Mouse (Mus musculus) heart, embryonic 11.5 days (tissue): Measurements from ENCODE around the gene Tll2. TPM values are rescaled to one million over a fixed set of nuclear protein-coding genes. Genes with fewer than 3 reads are reported as not detected.

Experiments
- ATAC-seq: fragments of 200-750 bp; cut with Nextera tagmentation; replicated peaks from 2 replicates; pipeline ENCODE4 v1.8.0; 2017; ENCODE audit warnings: moderate library complexity; ENCODE audit not compliant: insufficient number of reproducible peaks, low FRiP score, low TSS enrichment
- H3K27ac ChIP-seq: fragments of 300-500 bp; sonication (generic); 2 replicates; pipeline ENCODE4 v1.5.1; 2014; ENCODE audit warnings: mild to moderate bottlenecking, low read depth, low read length
- H3K27me3 ChIP-seq: fragments of 300-500 bp; sonication (generic); 2 replicates; pipeline ENCODE4 v1.6.1; 2014; ENCODE audit warnings: mild to moderate bottlenecking, low read length, mixed read lengths; ENCODE audit not compliant: control insufficient read depth, insufficient read depth
- H3K36me3 ChIP-seq: fragments of 300-500 bp; sonication (generic); 2 replicates; pipeline ENCODE4 v1.6.1; 2014; ENCODE audit warnings: mild to moderate bottlenecking, low read length, moderate library complexity, mixed read lengths; ENCODE audit not compliant: control insufficient read depth, insufficient read depth
- H3K4me1 ChIP-seq: fragments of 300-500 bp; sonication (generic); 2 replicates; pipeline ENCODE4 v1.6.1; 2014; ENCODE audit warnings: low read length; ENCODE audit not compliant: control insufficient read depth, insufficient read depth
- H3K4me2 ChIP-seq: fragments of 300-500 bp; sonication (generic); 2 replicates; pipeline ENCODE4 v1.6.1; 2014; ENCODE audit warnings: mild to moderate bottlenecking, moderate library complexity
- H3K4me3 ChIP-seq: fragments of 300-500 bp; sonication (generic); 2 replicates; pipeline ENCODE4 v1.5.1; 2014; ENCODE audit warnings: low read depth, low read length
- H3K9ac ChIP-seq: fragments of 300-500 bp; sonication (generic); 2 replicates; pipeline ENCODE4 v1.6.1; 2014; ENCODE audit warnings: mild to moderate bottlenecking, low read depth, low read length, moderate library complexity
- H3K9me3 ChIP-seq: fragments of 300-500 bp; sonication (generic); replicated peaks from 2 replicates; pipeline ENCODE4 v1.6.1; 2016; ENCODE audit warnings: low read length; ENCODE audit not compliant: control insufficient read depth
- WGBS: fragments of 180-500 bp; shearing (Covaris S2); extraction: QIAGEN DNeasy Blood & Tissue Kit; methylation state at CpG from one replicate; pipeline ENCODE4 v1.1.7; 2014; ENCODE audit not compliant: insufficient replicate concordance; 5-methylcytosine and 5-hydroxymethylcytosine counted together
- polyA plus RNA-seq: library from polyadenylated mRNA; unstranded; fragments of >200 nt; fragmentation: Nextera tagmentation; extraction: Ambion mirVana; gene quantifications from 2 replicates; pipeline ENCODE4 v1.2.1, GENCODE M21; 2014

The Tll2 gene
- polyA plus RNA-seq, 1 experiment from 2014 or later: not detected

DNA sequence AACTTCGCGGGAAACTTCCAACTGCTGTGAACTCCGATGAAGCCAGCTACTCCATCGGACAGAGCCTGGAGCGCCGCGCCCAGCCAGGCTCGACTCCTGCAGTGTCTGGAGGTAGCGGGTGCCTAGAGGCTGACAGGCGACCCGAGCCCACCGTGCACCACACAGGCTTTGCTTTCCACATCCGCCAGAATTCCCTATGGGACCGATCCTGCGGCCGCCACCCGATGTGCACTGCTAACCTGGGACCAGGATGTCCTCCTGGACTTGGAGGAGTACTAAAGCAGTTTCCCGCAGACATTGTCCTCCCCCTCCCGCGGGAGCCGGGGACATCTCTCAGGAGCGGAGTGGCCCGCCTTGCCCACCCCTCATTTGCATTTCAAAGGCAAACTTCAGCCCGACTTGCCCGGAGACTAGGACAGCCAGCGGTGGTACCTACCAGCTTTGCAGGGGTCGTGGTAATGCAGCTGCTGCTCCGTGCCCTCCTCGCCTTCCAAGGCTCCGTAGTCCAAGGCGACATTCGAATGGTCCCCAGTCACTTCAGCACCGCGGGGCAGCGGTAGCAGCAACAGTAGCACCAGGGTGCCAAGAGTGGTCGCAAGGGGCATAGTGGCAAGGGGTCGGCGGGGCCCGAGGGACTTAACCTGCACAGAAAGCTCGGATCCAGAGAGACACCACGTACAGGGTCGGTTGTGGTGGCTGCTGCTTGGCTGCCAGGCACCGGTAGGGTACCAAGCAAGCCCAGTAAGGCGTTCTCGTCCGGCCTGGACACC lies 409 bp downstream of the Tll2 start:
- Histone ChIP-seq H3K27me3 (peaks cover 30% of the 10 kb centered on the region), H3K36me3 (no peaks in the 10 kb centered on the region), H3K4me2 (peak overlapping the region; percentile 90), H3K9ac (peak overlapping the region; percentile 34; the same call in 1 of the 2 replicates), H3K4me3 (peak overlapping the region; percentile 45), H3K27ac (no peak overlapping the region), H3K9me3 (no peaks in the 10 kb centered on the region), H3K4me1 (no peaks in the 10 kb centered on the region; the same call in 1 of the 2 replicates)
- under 1% methylated on average over 46 of the region's 46 CpGs for WGBS
- peak; percentile 2 for ATAC-seq

DNA sequence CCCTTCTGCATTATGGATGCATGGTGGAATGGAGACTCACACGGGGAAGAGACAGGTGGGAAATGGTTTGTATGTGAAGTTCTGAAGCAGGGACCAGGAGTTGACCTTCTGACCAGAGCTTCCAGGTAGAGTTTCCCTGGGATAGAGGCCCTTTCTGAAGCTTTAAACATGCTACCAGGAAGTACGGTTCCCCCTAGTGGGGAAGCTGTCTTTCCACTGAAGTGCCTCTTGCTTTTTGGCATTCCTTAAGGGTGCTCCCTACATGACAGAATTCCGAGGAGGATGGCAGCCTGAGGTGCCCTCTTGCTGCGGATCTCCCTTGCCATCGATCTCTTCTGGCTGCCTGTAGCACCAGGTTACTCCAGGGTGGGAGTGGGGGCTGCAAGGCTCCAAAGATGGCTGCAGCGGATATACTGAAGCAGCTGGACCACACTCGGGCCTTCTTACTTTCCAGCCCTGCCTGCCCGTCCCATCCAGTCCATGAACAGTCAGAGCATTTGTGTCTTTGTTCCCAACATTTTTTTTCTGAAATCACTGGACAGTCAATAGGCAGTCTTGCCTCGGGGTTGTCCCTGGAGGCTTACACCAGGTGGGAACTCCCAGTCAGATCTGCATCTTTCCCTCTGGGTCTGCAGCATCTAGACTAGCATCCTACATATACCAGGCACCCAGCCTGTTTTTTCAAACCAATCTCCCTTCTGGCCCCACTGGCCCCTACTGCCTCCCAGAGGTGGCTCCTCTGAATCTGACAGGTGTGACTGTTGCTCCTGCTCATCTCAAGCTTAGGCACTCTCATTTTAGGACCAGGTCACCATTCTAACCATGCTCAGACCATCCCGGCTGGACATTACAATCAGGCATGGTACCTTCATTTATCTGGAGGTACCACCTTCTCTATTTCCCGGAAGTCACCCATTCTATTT lies 2.2 kb downstream of the Tll2 start:
- Histone ChIP-seq H3K9ac (no peak overlapping the region), H3K27me3 (peaks cover 32% of the 10 kb centered on the region), H3K27ac (no peak overlapping the region), H3K36me3 (no peaks in the 10 kb centered on the region), H3K9me3 (no peaks in the 10 kb centered on the region), H3K4me2 (no peak overlapping the region), H3K4me3 (no peak overlapping the region), H3K4me1 (no peaks in the 10 kb centered on the region; the same call in 1 of the 2 replicates)
- 61% methylated on average over 11 of the region's 11 CpGs for WGBS
- ATAC-seq: no peak

DNA sequence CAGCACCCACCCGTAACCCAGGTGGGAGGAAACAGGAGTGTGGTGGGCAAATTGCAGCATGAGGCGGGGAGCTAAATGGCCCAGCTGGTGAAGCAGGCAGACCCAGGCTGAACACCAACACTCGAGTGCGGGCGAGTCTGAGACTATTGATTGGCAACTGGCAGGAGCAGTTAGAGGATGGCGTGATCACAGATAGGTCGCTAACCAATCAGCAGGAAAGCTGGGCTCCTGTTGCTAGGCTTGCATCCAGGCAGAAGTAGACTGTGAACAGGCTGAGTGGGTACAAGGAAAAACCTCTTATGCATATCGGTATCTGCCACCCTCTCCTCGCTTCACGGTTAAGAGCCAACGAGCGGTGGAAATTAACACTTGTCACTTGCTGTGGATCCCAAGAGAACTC lies 9.0 kb downstream of the Tll2 start:
- WGBS: 82% methylated on average over 12 of the region's 12 CpGs
- no peak overlapping the region for H3K27ac ChIP-seq

DNA sequence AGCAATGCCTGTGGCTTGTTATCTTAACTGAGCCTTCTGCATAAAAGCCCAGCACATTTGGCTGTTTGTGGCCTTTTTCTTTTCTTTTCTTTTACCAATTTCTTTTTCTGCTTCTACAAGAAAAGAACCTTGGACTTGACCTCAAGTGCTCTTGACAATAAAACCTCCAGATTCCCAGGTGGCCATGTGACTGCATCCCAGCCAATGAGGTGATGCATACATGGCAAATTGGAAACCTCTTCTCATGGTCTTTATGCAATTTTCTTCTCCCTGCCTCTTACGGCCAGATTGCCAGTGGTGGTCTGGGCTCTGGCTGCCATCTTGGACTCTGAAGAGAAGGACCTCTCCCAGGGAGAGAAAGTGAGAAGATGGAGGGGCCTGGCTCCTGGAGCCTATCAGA lies 13.3 kb downstream of the Tll2 start:
- no peak for ATAC-seq
- no peak overlapping the region for H3K27ac ChIP-seq
- H3K4me2 ChIP-seq: no peak overlapping the region
- no peaks in the 10 kb centered on the region for H3K4me1 ChIP-seq
- no peak overlapping the region for H3K4me3 ChIP-seq
- 88% methylated on average over 1 of the region's 1 CpGs for WGBS
- no peaks in the 10 kb centered on the region for H3K9me3 ChIP-seq
- no peak overlapping the region for H3K9ac ChIP-seq
- no peaks in the 10 kb centered on the region for H3K27me3 ChIP-seq
- no peaks in the 10 kb centered on the region for H3K36me3 ChIP-seq

More for the DNA sequence above, 9.0 kb downstream of the Tll2 start:
- H3K4me3 ChIP-seq: no peak overlapping the region
- no peak for ATAC-seq
- no peak overlapping the region for H3K4me2 ChIP-seq
- 0 out of 2 replicates have a peak, but pooled peaks cover 3% of the 10 kb centered on the region for H3K27me3 ChIP-seq
- H3K9me3 ChIP-seq: no peaks in the 10 kb centered on the region
- H3K9ac ChIP-seq: no peak overlapping the region
- H3K4me1 ChIP-seq: no peaks in the 10 kb centered on the region
- no peaks in the 10 kb centered on the region for H3K36me3 ChIP-seq

DNA sequence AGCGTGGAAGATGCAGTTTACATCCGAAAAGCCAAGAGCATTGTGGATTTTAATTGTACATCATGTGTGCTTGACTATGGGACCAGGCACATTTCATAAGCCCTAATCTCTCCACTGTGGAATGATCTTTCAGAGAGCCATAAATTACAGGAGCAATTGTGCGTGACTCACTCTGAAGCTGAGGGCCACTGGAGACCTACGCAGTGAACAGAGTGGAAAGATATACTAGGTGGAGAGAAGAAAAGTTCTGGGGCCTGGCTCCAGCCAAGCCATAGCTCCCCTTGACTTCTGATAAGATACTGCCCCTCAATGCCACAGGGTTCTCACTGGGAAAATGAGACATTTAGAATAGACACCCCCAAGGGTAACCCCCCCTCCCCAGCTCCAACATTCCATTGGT lies 13.7 kb downstream of the Tll2 start:
- ATAC-seq: no peak

DNA sequence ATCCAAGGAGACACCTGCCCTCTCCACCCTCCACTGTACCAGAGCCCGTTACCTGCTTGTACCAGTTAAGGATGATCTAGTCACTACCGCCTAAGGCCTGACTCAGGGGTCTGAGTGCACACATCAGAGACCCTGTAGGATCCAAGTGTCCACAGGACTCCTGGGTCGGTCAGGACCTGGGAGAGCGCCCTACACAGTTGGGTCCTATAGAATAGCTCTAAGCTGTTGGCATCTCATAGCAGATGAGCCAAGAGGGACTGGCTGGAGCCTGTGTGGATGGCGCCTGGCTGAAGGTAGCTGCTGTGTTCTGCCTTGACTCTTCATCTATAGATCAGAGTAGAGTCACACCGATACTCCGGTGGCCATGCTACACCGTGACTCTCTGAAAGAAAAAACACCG lies 14.9 kb downstream of the Tll2 start:
- ATAC-seq: no peak
- no peaks in the 10 kb centered on the region for H3K4me1 ChIP-seq
- H3K9ac ChIP-seq: no peak overlapping the region
- H3K4me2 ChIP-seq: no peak overlapping the region
- H3K27me3 ChIP-seq: no peaks in the 10 kb centered on the region
- no peaks in the 10 kb centered on the region for H3K9me3 ChIP-seq
- H3K27ac ChIP-seq: no peak overlapping the region
- H3K36me3 ChIP-seq: no peaks in the 10 kb centered on the region
- H3K4me3 ChIP-seq: no peak overlapping the region
- 75% methylated on average over 9 of the region's 9 CpGs for WGBS

More for the DNA sequence above, 13.7 kb downstream of the Tll2 start:
- no peak overlapping the region for H3K4me2 ChIP-seq
- H3K36me3 ChIP-seq: no peaks in the 10 kb centered on the region
- no peak overlapping the region for H3K9ac ChIP-seq
- H3K27ac ChIP-seq: no peak overlapping the region
- no peaks in the 10 kb centered on the region for H3K9me3 ChIP-seq
- no peaks in the 10 kb centered on the region for H3K27me3 ChIP-seq
- no peaks in the 10 kb centered on the region for H3K4me1 ChIP-seq
- whole genome bisulfite sequencing: 82% methylated on average over 4 of the region's 4 CpGs
- H3K4me3 ChIP-seq: no peak overlapping the region

DNA sequence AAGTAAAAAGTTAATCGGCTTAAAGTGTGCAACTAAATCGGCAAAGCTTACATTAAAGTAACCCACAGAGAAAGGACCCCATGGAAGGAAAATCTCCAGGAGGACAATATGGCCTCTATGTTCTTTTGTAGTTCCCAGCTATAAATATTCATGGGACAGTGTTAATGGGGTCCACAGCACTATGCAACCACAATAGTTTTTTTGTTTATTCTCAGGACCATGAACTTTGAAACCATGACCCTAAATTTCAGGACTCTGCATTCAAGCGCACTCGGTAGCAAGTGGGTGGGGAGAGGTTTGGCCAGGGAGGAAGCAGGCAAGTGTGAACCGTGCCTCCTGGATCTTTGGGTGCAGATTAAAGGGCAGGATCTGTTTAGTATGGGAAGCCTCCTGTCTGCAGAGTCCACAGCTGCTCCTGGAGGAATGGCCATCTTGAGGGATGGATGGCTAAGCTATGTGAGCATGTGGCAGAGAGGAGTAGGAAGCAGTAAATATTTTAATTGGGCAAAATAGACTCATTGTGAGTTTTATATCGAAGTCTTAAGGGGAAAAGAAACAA lies 15.7 kb downstream of the Tll2 start:
- no peak for ATAC-seq
- H3K9ac ChIP-seq: no peak overlapping the region
- no peaks in the 10 kb centered on the region for H3K4me1 ChIP-seq
- no peaks in the 10 kb centered on the region for H3K27me3 ChIP-seq
- 73% methylated on average over 6 of the region's 6 CpGs for WGBS
- H3K9me3 ChIP-seq: no peaks in the 10 kb centered on the region
- H3K4me2 ChIP-seq: no peak overlapping the region
- no peak overlapping the region for H3K4me3 ChIP-seq
- H3K27ac ChIP-seq: no peak overlapping the region
- no peaks in the 10 kb centered on the region for H3K36me3 ChIP-seq

DNA sequence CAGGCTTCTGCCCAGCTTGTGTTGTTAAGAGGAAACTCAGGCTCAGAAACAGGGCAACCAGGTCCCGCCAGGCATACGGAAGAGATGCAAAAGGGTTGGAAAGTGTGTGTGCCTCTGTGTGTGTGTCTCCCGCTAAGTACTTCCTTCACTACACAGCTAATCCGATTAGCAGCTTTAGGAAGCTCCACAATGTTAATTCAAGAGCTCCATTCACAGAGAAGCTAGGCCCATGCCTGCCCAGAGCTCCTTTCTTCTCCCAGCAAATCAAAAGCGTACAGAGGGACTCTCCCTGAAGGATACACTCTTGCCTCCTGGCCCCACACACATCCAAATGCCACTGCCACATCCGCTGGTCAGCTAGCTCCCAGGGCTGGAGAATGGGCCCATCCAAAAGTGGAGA lies 29.3 kb downstream of the Tll2 start:
- no peaks in the 10 kb centered on the region for H3K9me3 ChIP-seq
- H3K27me3 ChIP-seq: no peaks in the 10 kb centered on the region
- ATAC-seq: no peak
- 34% methylated on average over 6 of the region's 6 CpGs for WGBS
- no peak overlapping the region for H3K27ac ChIP-seq
- H3K4me2 ChIP-seq: no peak overlapping the region
- no peak overlapping the region for H3K9ac ChIP-seq
- no peaks in the 10 kb centered on the region for H3K36me3 ChIP-seq
- no peaks in the 10 kb centered on the region for H3K4me1 ChIP-seq
- H3K4me3 ChIP-seq: no peak overlapping the region
